Mouse (Mus musculus) kidney, adult 9 months (tissue): ENCODE results near the gene Pdxp.
A peak's percentile ranks its signal among the peaks of the same experiment; 100 is the strongest.
"Not testable (repeated sequence)": the region's sequence is repeated elsewhere in the genome, so short reads cannot be mapped to it uniquely, and the experiment has no call there.

Source experiments
- DNase-seq: peaks from one replicate; pipeline ENCODE4 v3.0.0; 2022

The Pdxp gene

DNA sequence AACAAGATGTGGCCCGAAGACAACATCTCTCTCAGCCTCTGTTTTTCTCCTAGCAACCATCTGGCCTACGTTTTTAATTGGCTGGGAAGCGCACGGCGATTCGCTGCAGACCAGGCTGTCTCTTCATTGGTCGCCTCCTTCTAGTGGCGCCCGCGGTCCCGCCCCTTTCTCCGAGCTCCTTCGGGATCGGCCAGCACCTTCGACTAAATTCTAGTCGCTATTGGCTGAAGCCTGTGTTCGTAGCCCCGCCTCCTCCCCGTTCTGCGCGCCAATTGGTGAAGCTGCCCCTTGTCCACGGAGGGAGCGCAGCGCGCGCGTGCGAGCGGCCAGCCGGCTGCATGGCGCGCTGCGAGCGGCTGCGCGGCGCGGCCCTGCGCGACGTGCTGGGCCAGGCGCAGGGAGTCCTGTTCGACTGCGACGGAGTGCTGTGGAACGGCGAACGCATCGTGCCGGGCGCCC lies at the start of gene Pdxp:
TSS of gene Pdxp (plus strand) at position 288 of the 459 bp plus-strand sequence.
- DNase-seq: peak; percentile 92

DNA sequence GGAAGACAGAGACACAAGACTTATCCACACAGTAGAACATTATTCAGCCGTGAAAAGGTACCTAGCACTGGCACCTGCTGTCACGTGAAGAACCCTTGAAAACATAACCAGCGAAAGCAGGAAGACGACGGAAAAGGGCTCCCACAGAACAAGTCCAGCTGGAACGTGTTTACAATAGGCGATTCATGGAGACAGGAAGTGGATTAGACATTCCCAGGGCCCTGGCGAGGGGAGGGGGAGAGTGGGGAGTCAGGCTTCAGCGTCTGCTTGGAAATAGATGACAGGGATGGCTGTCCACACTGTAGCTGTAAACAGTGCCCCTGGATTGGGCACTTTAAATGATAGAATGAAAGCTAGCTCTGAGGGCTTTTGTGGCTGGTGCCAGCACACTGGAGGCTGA lies 45.3 kb upstream of the Pdxp start:
- DNase-seq: peak; percentile 55

DNA sequence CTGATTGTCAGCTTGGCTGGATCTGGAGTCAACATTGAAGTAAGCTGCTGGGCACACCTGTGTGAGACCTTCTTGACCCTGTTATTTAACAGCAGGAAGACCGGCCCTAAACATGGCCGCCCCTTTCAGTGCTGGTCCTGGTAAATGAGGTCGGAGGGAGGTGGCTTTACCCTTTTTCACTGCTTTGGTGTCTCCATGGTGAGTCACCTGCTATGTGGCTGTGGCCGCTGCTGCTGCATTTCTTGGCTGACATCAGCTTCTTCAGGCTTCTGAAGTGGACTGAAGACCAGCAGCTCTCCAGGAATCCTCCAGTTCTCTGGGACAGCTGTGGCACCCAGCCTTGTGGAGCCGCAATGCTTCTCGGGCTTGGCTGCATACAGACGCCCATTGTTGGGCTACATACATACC lies 44.9 kb upstream of the Pdxp start:
- DNase-seq: no peak

DNA sequence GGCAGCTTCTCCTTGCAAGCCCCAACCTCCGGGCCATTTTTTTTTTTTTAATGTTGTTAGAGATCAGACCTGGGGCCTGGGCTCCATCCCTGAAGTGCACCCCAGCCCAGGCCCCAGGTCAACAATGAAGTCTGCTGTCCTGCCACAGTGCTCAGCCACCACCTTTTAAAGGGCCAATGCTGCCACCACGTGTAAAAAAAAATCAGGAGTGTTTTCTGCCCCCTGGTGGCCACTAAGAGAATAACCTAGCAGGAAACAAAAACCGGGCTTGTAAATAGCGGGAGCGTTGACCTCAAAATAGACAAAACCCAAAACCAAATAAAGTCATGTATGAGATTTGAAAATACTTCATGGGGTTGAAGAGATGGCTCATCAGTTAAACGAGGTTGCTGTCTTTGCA lies 43.9 kb upstream of the Pdxp start:
- peak; percentile 53 for DNase-seq

DNA sequence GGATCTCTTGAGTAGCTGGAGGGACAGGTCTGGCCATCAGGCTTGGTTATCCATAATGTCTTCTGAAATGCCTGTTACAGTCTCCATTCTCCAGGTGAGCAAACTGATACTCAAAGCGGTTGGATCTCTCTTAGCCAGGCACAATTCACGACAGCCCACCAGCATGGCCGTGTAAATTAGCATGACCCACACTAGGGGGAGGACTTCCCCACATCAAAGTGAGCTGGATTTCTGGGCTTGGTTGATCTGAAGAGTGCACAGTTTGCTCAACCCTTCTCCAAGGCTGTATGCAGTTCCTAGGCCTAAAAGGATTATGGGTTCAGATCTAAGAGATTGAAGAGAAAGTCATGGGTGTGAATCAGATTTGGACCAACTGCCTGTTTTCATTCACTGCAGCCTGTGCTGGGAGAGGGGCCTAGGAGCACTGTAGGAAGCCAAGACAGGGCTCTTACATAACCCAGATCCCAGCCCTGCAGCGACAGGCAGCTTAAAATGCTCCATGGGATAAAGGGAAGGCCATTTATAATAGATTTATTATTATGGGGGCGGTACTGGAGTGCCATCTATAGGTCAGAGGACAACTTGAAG lies 41.6 kb upstream of the Pdxp start:
- DNase-seq: no peak

DNA sequence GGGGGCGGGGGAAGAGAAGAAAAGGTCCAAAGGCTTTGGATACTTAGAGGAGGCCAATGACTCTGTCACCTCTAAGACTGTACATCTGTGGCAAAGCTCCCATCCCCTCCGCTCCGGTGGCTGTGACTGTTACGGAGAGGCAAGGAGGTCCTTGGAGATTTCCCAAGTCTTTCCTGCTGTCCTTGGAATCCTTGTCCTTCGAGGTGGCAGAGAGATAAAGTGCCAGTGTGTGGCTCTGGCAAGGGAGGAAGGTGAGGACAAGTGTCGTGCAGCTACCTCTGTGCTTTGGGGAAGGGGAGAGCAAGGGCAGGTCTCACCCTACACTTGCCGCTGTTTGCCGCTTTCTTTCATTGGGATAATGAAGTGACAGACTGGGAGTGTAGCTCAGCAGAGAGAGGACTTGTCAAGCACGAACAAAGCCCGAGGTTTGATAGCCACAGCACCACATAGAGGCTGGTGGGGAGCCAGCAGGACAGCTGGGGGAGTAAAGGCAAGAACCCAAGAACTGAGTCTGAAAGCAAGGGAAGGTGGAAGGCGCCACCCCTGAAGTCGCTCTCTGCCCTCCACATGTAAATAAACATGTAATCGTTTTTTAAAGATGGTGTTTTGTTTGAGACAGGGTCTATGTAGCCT lies 39.8 kb upstream of the Pdxp start:
- DNase-seq: no peak

DNA sequence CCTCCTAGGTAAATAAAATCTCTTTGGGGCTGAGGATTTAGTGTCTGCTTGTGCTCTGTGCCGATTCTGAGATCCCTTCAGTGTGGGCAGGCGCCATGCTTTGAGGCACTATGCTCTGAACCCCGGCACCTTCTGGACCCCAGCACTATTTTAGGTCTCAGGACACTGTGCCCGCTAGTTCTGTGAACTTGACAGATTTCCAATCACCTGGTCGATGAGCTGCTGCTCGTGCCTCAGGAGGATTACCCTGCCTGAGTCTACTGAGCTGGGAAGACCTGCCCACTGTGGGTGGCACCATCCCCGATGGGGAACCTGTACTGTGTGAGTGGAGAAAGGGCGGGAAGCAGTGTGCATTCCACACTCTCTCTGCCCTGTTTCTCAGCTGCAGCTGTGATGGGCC lies 38.7 kb upstream of the Pdxp start:
- no peak for DNase-seq

DNA sequence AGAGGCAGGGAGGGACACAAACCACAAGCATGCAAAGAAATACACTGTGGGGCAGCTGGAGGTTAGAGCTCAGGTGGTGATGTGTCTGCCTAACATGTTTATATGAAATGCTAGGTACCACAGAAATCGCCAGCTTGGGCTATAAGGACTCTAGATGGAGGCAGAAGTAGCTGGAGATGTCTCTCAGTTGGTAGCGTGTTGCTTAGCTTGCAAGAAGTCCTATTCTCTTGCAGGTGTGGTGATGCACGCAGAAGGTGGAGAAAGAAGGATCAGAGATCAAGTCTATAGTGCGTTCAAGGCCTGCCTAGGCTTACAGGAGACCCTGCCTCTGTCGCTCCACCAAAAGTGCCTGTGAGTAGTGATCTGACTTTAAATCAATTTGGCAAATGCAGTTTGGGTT lies 38.2 kb upstream of the Pdxp start:
- peak; percentile 39 for DNase-seq

DNA sequence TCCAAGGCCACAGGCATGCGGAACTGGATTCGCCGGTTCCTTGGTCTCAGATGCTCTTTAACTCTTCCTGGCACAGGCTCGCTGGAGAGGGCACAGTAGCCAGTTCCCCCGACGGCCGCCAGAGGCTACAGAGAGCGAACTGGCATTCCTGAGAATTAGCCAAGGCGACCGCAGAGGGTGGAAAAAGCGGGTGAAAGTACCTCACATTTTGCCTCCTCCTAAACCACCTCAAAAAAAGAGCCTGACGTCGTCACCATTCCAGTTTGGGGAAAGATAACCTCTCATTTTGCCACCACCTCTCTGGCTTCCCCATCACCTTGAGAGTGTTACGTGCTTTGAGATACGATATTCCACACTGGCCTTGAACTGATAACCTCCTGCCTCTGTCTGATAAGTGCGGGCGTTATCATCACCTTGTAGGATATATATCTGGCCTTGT lies 37.4 kb upstream of the Pdxp start:
- DNase-seq: peak; percentile 95

DNA sequence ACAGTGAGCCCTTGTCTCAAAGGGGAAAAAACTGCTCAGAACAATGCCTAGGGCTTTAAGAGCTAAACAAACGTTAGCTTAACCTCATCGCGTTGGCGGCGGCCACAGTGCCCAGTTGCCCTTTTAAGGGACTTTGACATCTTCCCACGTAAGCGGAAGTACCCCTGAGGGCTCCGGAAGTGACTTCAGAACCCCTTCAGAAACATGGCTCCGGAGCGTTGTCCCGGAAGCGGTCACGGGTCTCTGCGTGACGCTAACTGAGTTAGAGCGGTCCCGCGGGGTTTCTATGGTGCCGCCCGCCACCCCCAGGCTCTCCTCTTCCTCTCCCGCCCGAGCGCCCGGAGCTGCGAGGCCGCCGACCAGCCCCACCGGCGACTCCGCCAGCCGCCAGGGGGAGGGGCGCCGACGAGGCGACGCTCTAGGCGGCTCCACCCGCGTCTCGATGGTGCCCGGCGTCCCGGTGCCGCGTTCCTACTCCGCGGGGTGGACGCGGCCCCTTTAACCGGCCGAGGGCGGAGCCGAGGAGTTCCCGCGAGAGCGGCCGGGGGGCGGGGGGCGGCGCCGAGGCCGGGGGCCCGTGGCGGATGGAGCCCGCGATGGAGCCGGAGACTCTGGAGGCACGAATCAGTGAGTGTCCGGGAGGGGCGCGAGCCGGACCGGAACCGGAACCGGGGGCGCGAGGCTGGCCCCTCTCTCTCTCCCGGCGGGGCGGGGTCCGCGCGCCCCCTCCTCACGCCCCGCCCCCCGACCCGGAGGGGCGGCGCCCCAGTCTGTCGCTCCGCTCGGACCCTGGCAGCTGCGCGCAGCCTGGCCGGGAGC lies 36.5 kb upstream of the Pdxp start, which contains the start of gene Gga1:
TSS of gene Gga1 (plus strand) at position 200 of the 819 bp plus-strand sequence.
- peak; percentile 98 for DNase-seq

DNA sequence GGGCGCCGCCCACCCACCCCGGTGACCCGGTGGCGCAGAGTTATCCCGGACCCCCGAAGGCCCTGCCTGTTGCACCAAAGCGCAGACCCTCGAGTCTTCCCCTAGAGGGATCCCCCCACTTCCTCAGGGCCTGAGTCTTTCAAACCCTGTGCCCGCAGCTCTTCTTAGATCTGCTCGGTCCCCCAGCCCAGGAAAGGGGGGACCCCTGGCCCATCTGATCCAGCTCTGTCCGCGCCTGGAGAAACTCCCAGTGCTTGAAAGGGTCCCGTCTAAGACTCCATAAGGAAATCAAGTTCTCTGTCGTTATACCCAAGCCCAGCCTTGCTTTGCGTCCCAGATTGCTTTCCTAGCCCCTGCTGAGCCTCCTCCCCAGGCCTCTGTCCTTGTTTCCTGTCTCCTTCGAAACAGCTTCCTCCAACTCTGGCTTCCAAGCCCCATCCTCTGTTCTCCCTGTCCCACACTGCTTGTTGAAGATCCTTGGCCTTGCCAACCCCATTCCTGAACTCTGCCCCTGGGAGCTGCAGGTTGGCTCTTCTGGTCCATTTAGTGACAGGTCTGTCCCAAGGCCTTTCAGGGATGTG lies 35.8 kb upstream of the Pdxp start:
- DNase-seq: peak; percentile 59

DNA sequence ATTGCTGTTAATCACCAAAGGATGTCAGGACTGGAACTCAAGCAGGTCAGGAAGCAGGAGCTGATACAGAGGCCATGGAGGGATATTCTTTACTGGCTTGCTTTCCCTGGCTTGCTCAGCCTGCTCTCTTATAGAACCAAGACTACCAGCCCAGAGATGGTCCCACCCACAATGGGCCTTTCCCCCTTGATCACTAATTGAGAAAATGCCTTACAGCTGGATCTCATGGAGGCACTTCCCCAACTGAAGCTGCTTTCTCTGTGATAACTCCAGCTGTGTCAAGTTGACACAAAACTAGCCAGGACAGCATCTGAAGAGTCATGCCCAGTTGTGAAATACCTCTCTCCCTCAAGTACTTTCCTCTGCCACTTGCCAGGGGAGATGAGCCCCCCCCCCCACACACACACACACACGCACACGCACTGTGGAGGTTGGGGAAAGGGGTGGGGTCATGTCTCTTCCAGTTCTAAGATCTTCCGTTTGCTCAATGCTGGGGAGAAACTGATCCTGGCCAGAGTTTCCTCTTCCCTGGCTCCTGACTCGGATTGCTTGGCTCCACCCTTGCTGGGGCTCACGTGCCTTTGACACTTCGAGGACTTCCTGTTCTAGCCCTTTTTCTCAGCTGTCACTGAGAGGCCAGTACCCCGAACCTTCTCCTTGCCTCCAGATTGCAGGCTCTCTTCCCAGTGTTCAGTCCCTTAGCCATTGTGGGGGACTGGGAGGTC lies 34.8 kb upstream of the Pdxp start:
- DNase-seq: not testable (repeated sequence)

DNA sequence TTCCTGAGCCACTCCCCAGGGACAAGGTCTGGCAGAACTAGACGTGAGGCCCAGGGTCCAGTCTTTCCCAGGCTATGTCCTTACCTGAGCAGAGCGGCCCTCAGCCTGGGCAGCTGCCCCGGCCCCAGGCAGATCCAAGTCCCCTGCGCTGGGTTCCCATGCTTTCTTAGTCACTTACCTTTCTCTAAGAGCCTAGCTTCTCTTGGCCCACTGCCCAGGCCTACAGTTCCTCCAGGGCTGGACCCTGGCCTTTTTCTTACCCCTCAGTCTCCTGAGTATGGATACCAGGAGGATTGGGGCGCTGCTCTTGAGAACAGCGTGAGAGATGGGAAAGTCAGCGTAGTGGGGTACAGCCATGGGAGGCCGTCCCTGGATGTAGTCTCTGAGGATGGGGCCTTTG lies 33.3 kb upstream of the Pdxp start:
- no peak for DNase-seq

DNA sequence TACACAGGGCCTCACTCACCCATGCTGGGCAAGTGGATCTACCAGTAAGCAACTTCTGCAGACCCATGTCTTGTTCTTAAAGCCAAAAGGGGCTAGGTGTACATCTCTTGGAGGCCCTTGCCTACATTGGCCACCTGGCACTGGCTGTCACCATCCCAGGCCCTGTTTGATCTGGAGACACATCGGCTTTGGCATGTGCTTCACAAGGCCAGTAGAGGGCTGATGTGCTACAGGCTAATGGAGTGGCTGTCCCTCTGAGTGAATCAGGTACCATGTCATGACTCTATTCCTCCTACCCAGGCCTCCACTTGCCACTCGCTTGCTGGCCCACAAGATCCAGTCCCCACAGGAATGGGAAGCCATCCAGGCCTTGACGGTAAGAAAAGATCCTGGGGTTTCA lies 31.9 kb upstream of the Pdxp start:
- no peak for DNase-seq

DNA sequence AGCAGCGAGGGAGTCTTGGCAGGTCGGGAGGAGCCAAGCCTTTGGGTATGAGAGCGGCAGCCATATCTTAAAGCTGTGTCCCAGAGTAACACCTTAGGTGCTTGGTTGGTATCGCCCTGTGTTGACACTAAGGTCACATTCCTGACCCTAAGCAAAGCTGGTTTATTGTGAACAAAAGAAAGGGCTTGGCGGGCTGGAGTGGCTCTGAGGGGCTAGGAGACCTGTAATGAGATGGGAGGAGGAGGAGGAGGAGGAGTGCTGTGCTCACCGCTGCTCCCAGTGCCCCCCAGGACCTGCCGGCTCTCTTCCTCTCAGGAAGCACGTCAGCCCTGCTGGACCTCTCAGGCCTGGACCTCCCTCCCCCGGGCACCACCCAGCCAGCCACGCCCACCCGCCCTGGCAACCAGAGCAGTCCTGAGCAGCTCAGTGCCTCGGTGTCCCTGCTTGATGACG lies 24.3 kb upstream of the Pdxp start:
- DNase-seq: no peak

DNA sequence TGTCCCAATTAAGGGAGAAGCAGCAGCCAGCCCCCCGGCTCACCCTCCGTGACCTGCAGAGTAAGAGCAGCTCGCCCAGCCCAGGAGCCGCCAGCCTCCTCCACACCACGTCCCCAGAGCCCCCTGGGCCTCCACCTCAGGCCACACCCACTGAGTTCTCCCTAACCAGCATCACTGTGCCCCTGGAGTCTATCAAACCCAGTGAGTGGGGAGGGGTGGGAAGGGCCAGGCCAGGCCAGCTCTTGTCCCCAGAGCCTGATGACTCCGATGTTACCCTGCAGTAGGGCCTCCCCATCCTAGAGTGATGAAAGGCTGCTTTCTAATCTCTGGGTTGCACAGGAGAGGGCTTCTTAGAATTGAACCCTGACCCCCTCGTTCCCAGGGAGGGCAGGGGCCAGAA lies 21.3 kb upstream of the Pdxp start:
- no peak for DNase-seq

DNA sequence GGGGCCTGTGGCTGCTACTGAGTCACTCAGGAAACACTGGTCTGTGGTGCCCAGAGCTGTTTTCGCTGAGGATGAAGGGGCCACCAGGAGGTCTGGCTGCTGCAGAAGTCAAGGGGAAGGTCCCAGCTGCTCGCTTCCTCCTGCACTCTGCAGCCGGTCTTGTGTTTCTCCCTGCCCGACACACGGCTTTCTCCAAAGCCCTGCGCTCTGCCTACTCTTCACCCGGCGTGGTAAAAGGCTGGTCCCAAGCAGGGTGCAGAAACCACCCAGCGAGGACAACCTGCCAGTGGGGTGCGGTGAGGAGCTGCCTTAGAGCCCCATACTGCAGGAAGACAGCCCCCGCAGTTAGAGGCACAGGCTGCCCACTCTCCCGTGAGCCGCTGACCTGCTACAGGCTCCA lies 19.0 kb upstream of the Pdxp start:
- DNase-seq: no peak

DNA sequence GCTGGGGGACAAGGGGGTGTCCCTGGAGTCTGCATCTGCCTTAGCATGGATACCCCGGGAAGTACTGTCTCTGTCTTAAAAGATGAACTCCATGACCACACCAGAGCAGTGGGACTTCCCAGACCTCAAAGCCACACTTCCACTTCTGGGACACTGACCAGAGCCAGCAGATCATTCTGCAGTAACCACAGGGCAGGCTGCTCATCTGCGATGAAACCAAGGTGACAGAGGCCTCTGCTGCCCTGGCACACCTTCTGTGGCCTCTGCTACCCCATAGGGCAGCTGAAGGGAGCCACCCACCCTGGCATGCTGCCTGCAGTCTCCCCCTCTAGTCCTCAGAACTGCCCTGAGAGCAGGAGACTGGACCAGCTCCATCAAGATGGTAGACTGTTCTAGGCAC lies 18.0 kb upstream of the Pdxp start:
- no peak for DNase-seq

DNA sequence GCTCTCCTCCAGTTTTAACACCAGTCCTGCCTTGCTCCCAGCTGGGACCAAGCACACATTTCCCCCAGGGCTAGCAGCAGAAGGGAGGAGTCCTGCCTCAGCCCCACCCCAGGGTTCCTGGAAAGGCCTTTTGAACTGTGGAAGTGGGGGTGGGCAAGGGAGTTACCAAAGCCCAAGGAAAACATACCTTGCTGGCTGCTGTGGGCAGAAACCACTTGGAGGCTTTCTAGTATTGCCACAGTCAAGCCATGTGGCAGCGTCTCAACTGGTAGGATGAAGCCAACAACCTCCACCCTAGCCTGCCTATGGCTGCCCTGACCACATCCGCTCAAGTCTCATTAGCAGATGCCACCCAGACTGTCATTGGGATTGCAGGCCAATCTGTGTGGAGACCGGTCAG lies 17.6 kb upstream of the Pdxp start:
- DNase-seq: no peak

DNA sequence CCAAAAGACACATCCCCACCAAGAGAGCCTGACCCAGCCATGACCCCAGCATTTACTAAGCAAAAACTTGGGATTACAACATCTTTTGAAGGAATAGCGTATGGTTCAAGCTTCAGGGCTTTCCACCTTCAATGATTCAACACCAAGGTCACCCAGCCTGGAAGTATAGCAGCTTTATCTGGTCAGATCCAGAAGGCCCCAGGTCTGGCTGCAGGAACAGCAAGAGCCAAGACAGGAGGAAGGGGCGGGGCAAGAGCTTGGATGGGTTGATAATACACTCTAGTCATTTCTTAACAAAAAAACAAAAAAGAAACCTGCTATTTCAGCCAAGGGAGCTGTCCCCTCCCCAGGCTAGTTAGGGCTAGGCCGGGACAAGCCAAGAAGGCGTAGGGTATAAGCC lies 16.2 kb upstream of the Pdxp start:
- peak; percentile 45 for DNase-seq

DNA sequence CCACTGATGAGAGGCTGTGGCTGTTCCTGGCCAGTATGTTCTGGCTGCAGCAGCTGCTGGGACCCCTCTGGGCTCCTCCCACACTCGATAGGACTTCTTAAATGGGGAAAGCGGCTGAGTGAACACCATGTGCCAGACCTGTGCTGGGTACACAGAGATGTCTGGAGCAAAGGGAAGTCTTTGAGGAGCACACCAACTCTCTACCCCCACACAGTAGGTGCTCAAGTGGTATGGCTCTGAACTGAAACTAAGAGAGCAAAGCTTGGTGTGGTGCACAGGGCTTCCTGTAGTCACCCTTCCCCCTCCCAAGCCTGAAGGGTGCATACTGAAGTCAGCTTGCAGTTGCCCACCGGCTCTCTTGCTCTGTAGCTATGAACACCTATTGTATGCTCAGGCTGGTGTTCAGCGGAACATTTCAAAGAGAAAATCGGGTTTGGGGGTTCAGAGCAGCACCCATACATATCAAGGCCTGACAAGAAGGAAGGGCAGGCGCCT lies 15.2 kb upstream of the Pdxp start:
- no peak for DNase-seq

DNA sequence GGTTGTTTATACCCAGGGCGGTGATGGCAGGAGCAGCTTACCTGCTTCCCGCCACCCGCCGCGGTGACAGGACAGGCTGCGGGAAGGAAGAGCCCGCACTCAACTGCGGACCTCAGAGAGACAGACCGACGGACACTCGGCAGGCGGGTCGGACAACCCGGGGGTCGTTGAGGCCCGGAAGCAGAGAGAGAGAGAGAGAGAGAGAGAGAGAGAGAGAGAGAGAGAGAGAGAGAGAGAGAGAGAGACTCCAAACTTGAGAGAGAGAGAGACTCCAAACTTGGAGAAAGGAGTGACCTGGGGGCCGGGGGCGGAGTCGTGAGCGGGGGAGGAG lies 14.3 kb upstream of the Pdxp start, which contains the start of gene Gm49510:
TSS of gene Gm49510 (plus strand) at position 259 of the 331 bp plus-strand sequence.
- DNase-seq: no peak
